Mouse (Mus musculus) A20 (cell line): Measurements from ENCODE around the gene Nlrc3.

ENCODE experiments used
- DNase-seq: peaks from one replicate; pipeline ENCODE4 v3.0.0-alpha.2; 2011; ENCODE audit warnings: low read depth, low spot score

The Nlrc3 gene

DNA sequence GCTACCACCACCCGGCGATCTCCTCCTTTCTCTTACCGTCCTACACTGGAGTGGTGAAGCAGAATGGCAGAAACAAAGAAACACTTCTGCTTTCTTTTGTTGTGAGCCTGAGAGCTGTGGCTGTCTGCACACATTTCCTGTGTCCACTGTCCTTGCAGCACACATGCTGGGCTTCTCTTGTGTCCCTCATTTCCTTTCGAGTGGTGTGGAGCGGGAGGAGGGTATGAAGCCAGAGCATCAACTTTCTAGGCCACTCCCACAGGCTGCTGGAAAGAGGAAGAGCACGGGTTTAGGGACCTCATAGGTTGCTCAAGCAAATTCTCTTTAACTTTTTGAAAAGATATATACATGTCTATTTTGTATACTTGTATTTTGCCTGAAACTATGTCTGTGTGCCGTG, 47.3 kb downstream of the Nlrc3 start:
- DNase-seq, result peak; percentile 51

DNA sequence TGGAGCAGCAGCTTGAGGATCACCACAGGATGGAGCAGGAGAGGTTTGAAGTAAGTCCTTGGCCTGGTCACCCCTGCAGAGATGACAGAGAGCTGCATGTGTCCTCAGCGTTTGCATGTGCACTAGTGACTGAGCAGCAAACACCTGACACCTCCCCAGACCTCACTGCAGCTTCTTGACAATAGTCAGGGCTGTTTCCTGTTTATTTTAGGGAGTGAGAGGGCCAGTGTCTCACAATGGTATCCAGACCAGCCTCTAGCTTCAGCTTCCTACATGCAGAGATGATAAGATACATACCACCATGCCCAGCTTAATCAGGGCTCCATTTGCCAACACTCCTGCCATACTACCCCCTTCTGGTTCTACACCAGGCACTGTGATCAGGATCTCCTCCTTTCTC, 47.9 kb downstream of the Nlrc3 start:
- DNase-seq, result peak; percentile 64

DNA sequence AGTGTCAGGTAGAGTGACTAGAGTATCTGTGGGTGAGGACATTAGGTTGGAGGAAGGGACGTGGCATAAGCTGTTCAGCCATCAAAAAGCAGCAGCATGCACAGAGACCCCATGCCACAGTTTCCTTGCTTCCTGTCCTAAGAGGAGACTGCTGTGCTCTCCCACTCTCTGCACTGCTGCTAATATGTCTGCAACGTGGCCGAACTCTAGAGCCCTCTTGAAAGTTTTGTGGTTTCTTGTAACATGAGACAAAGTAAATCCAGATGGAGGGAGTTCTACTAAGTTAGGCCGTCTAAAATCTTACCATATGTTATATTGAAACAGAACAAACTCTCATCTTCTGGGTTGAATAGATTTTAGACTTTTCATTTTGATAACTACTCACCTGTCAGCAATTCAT, 52.5 kb downstream of the Nlrc3 start:
- DNase-seq, result no peak

DNA sequence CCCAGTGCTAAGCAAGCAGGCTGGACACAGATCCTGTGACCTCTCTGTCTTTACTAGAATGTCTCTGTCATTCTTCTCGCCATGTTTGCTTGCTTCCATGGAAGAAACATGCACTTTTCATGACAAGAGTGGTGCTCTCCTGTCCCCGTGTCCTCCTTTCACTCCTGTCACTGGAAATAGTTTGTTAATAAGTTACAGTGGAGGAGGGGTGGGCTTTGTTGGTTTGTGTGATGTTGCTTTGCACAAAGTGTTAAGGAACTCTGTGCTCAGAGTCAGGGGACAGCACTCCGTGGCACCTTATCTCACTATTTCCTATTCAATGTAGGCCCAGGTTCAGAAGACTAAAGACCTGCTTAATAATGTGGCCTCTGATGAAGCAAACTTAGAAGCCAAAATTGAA, 52.9 kb downstream of the Nlrc3 start:
- no peak for DNase-seq

DNA sequence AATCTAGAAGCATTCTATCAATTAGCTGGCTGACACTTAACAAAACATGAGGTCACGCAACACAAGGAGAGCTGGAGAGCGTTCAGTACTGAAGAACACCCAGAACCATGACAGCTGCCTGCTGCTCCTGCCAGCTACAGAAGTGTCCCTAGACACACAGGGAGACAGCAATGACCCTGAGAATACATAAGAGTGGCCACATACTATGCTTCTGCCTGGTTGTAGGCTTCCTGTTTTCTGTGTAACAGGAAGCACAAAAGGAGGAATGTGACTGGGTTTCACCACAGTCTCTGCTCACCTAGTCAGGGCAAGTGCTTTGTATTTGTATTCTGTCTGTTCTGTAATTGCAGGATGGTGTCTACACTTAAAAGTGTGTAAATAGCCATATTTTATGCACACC, 55.7 kb downstream of the Nlrc3 start:
- DNase-seq, result no peak

DNA sequence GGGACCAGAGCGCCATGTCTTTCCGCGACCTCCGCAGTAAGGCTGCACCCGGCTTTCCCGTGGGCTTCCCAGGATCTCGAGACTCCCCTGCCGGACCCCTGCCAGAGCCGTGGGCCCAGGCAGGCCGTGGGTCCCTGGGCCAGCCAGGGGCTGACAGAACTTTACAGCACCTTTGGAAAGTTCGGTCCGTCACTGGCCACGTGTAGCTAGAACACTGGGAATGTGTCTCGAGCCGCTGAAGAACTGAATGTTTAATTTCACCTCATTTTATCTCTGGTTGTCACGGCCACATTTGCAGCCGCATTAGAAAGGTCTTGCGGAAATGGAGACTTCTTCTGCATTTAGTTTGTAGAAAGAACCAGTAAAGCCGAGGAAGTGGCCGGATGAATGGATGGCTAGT, 67.3 kb downstream of the Nlrc3 start:
- no peak for DNase-seq

DNA sequence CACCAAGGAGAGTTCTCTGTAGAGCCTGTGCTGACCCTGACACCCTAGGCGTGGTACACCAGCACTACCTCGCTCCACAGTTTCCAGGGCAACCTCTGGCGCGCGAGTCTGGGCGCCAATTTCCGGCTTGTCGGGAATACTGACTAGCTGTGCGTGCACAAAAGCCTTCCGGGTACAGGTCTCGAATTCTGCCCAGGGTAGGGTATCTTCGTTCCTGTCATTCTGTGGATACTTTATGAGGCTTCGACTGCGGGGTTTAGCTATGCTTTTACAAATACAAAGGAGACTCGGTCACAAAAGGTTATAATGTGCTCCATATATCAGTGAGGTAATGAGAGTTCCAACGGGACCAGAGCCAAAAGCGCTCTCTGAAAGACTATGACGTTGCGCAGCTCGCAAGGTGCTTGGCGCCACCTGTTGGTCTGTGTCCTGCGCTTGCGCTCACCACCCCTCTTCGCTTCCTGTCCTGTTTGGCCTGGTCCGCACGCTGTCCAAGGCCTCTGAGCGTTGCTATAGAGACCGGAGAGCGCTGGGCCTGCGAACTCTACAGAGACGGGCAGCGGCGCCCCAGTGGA, 67.8 kb downstream of the Nlrc3 start, which contains the start of the genes 1700037C18Rik and Cluap1:
1700037C18Rik (minus strand) TSS at position 153 of the 575 bp plus-strand sequence.
Cluap1 (plus strand) TSS at position 265 of the 575 bp plus-strand sequence.
- DNase-seq, result peak; percentile 97

DNA sequence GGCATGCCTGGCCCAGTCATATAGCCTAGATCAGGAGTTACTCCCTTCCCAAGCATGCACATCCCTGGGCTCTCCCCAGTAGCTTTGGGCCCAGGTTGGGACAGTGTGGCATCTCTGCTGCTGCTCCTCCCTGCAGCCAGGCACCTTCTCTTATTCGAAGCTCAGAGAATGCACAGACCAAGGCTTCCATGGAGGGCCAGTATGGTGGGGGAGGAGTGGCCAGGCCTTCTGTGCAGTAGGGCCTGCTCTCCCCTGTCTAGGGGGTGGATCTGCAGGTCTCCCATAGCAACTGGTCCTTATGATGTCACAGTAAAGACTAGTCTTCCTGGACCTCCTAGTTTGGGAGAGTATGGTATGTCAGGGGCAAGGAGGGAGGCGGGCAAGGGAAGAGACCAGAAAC, 69.0 kb downstream of the Nlrc3 start:
- no peak for DNase-seq

DNA sequence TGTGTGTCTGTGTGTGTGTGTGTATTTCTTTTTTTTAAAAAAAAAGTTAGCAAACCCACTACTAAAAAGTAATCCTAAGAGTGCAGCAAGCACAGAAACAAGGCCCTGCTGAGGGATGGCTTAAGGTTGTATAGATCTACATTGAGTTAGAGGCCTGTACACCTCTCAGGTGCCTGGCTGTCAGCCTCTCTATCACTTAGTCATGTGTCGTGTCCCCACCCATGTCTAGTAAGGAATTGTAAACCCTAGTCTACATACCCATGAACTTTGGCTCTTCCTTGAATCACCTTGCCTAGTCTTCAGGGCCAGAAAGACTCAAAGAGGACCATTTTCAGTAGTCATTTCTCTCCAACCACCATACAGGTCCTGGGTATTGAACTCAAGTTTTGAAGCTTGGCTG, 79.9 kb downstream of the Nlrc3 start:
- DNase-seq, result no peak

DNA sequence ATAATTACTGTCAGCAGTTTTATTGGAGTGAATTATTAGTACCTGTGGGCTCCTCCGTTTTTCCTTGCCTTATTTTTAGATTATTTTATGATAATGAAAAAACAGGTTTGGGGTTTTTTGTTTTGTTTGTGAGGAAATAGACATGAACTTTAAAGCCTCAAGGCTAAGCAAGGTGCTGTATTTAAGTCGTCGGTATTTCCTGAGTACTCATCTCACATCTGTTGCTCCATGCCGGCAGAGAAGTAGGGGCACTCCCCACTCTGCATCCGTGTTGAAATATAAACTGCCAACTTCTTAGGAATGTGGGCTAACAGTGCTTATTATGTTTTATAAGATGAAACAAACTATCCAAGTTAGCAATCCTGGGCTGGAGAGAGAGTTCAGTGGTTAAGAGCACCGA, 80.4 kb downstream of the Nlrc3 start:
- no peak for DNase-seq

DNA sequence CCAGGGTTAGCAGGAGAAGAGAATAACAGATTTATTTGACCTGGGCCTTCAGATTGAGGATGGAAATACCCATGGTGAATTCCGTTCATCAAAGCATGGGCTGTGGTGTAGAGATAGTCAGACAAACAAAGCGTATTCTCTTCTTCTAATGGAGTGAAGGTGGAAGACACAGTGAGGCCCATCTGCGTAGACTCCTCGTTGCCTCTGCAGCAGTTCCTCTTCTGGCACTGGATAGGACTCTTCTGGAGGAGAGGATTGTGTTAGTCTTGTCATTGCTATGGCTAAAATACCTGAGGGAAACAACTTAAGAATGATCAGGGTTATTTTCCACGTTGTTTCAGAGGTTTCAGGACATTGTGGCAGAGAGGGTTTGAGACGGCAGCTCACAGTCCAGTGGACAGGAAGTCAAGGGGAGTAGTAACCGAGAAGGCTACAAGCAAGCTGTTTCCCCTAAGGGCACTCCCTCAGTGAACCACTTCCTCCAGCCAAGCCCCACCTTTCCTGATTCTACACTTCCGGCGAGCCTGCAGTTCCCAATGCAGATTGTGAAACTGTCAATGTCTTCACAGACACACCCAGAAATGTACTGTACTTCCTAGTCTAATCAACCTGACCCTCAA, 81.1 kb downstream of the Nlrc3 start:
- DNase-seq, result peak; percentile 49
